Mouse (Mus musculus) heart, embryonic 12.5 days (tissue): ENCODE data around the gene Ldb1. TPM values are rescaled to one million over a fixed set of nuclear protein-coding genes. Genes with fewer than 3 reads are reported as not detected.
"Not testable (repeated sequence)": the region's sequence is repeated elsewhere in the genome, so short reads cannot be mapped to it uniquely, and the experiment has no call there.

Experiments used
- ATAC-seq: fragments of 200-750 bp; cut with Nextera tagmentation; 2 replicates; pipeline ENCODE4 v1.8.0; 2017; ENCODE audit warnings: moderate TSS enrichment, moderate library complexity; ENCODE audit not compliant: insufficient number of reproducible peaks, low FRiP score
- H3K27ac ChIP-seq: fragments of 300-500 bp; sonication (generic); 2 replicates; pipeline ENCODE4 v1.5.1; 2016; ENCODE audit warnings: mild to moderate bottlenecking, moderate library complexity; ENCODE audit not compliant: poor library complexity, severe bottlenecking
- H3K27me3 ChIP-seq: fragments of 300-500 bp; sonication (generic); replicated peaks from 2 replicates; pipeline ENCODE4 v1.6.1; 2016; ENCODE audit warnings: mild to moderate bottlenecking, moderate library complexity
- H3K36me3 ChIP-seq: fragments of 300-500 bp; sonication (generic); 2 replicates; pipeline ENCODE4 v1.6.1; 2016; ENCODE audit warnings: mild to moderate bottlenecking, moderate library complexity
- H3K4me1 ChIP-seq: fragments of 300-500 bp; sonication (generic); replicated peaks from 2 replicates; pipeline ENCODE4 v1.6.1; 2016; ENCODE audit warnings: mild to moderate bottlenecking
- H3K4me2 ChIP-seq: fragments of 300-500 bp; sonication (generic); 2 replicates; pipeline ENCODE4 v1.6.1; 2016; ENCODE audit warnings: mild to moderate bottlenecking, moderate library complexity
- H3K4me3 ChIP-seq: fragments of 300-500 bp; sonication (generic); 2 replicates; pipeline ENCODE4 v1.5.1; 2016; ENCODE audit warnings: mild to moderate bottlenecking
- H3K9ac ChIP-seq: fragments of 300-500 bp; sonication (generic); 2 replicates; pipeline ENCODE4 v1.6.1; 2016; ENCODE audit warnings: mild to moderate bottlenecking, moderate library complexity
- H3K9me3 ChIP-seq: fragments of 300-500 bp; sonication (generic); replicated peaks from 2 replicates; pipeline ENCODE4 v1.6.1; 2016; ENCODE audit warnings: mild to moderate bottlenecking, moderate library complexity
- WGBS: fragments of 180-500 bp; shearing (Covaris S2); methylation state at CpG from one replicate; pipeline ENCODE4 v1.1.7; 2016; 5-methylcytosine and 5-hydroxymethylcytosine counted together
- polyA plus RNA-seq: library from polyadenylated mRNA; unstranded; fragments of >200 nt; fragmentation: Nextera tagmentation; extraction: Ambion mirVana; gene quantifications from 2 replicates; pipeline ENCODE4 v1.2.1, GENCODE M21; 2016

Ldb1 gene
- polyA plus RNA-seq, 1 experiment from 2014 or later, result 85.0 TPM

DNA sequence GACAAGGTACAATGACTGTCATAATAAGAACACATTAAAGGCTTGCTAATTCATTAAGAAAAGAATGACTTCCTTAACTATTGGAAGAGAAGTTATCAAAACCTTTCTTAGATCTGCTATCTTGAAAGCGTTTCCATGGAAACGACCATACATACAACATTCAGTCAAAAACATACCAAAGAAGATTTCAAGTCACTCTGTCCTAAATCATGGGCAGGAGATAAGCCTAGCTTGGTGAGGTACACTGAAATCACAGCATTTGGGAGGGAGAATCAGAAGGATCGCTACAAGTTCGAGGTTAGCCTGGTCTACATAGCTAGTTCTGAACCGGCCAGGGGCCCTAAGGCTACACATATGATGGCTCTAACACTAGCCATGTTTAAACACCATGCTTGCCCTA lies 47.6 kb downstream of the Ldb1 start:
- Histone ChIP-seq H3K9me3 (peaks cover 3% of the 10 kb centered on the region; the same call in 1 of the 2 replicates), H3K36me3 (peaks cover 16% of the 10 kb centered on the region), H3K9ac (peak overlapping the region; percentile 79), H3K27ac (no peak overlapping the region), H3K27me3 (no peaks in the 10 kb centered on the region), H3K4me2 (peak overlapping the region; percentile 71), H3K4me3 (peak overlapping the region; percentile 88), H3K4me1 (0 out of 2 replicates have a peak, but pooled peaks cover 2% of the 10 kb centered on the region)
- 62% methylated on average over 5 of the region's 5 CpGs for WGBS
- ATAC-seq, result no peak

DNA sequence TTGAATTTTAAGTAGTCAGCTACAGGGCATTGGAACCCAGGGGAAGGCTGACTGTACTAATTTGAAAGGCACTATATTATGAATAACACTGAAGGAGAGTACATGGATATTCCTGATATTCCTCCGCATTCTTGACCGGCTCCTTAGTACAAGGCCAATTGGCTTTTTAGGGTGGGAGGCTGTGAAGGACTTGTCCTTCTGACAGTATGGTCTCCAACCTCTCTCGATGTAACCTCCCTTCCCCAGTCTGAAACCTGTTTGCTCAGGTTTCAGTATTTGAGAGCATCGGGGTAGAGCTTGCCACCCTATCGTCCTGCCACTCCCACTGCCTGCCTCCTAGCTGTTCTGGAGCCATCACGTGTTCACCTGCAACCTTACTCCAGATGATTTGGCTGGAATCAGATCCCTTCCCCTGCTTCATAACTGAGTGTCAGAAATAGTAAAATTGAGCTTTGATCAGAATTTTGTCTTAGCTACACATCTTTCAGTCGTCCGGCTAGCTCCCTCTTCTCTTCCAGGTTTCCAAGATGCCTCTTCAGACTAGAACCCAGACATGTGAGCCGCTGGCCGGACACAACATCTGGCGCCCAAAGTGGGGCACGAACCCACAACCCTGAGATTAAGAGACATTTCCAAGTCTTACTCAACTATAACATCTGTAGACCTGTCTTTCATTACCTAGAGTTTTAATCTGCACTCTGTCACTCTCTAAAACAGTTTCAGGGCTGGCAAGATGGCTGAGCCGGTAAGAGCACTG lies 50.9 kb downstream of the Ldb1 start:
- H3K9me3 ChIP-seq, result peaks cover 3% of the 10 kb centered on the region; the same call in 1 of the 2 replicates
- H3K4me2 ChIP-seq, result no peak overlapping the region
- no peak for ATAC-seq
- H3K27ac ChIP-seq, result no peak overlapping the region
- H3K9ac ChIP-seq, result no peak overlapping the region
- WGBS, result 92% methylated on average over 13 of the region's 13 CpGs
- 0 out of 2 replicates have a peak, but pooled peaks cover 2% of the 10 kb centered on the region for H3K4me1 ChIP-seq
- peaks cover 16% of the 10 kb centered on the region for H3K36me3 ChIP-seq
- H3K27me3 ChIP-seq, result no peaks in the 10 kb centered on the region
- H3K4me3 ChIP-seq, result no peak overlapping the region

DNA sequence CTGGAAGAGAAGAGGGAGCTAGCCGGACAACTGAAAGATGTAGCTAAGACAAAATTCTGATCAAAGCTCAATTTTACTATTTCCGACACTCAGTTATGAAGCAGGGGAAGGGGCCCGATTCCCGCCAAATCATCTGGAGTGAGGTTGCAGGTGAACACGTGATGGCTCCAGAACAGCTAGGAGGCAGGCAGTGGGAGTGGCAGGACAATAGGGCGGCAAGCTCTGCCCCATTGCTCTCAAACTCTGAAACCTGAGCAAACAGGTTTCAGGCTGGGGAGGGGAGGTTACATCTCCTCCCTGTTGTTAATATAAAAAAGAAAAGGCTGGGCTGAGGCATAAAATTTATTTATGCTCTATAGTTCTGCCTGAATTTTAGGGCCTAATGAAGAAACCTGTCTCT lies 51.6 kb downstream of the Ldb1 start:
- not testable (repeated sequence) for H3K27ac ChIP-seq, H3K27me3 ChIP-seq, H3K4me2 ChIP-seq, H3K9me3 ChIP-seq, H3K9ac ChIP-seq, H3K4me3 ChIP-seq, H3K4me1 ChIP-seq, ATAC-seq
- peaks cover 18% of the 10 kb centered on the region for H3K36me3 ChIP-seq
- WGBS, result 83% methylated on average over 6 of the region's 6 CpGs

DNA sequence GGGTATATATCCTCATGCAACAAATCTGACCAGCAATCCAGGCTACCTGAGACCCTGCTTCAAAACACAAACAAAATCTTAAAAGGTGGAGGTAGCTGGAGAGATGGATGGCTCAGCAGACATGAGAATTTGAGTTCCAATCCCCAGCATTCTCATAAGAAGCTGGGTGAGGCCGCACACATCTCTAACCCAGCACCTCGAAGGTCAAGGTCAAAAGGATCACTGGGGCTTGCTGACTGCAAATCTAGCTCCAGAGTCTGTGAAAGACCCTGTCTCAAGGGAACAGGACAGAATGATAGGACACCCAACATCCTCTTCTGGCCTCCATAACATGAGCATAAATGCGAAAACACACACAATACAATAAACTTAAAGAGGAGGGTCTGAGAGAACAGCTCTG lies 53.8 kb downstream of the Ldb1 start:
- 94% methylated on average over 3 of the region's 3 CpGs for WGBS
- H3K9ac ChIP-seq, result no peak overlapping the region
- H3K4me3 ChIP-seq, result no peak overlapping the region
- H3K9me3 ChIP-seq, result peaks cover 3% of the 10 kb centered on the region; the same call in 1 of the 2 replicates
- no peak overlapping the region for H3K27ac ChIP-seq
- H3K36me3 ChIP-seq, result peaks cover 26% of the 10 kb centered on the region
- no peaks in the 10 kb centered on the region for H3K4me1 ChIP-seq
- no peak for ATAC-seq
- H3K4me2 ChIP-seq, result no peak overlapping the region
- H3K27me3 ChIP-seq, result no peaks in the 10 kb centered on the region

DNA sequence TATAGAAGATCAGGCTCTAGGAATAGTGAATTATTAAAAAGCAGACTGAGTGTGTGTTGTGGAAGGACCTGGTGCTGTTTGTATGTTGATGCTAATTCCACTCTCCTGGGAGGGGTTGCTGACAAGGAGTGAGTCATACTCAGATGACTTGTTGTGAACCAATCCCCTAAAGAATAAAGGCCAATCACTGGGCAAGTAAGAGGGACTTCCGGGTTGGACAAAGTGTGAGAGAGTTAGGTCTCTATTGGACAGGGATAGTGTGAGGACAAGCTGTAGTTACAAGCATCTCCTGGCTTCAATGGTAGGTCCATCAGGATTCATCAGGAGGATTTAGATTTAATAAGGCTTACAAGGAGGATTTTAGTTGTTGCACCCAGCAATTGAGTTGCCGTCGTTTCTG lies 56.8 kb downstream of the Ldb1 start:
- Histone ChIP-seq H3K36me3 (peaks cover 10% of the 10 kb centered on the region; the same call in 1 of the 2 replicates), H3K9me3 (no peaks in the 10 kb centered on the region), H3K4me1 (no peaks in the 10 kb centered on the region), H3K9ac (no peak overlapping the region), H3K27ac (no peak overlapping the region), H3K27me3 (no peaks in the 10 kb centered on the region), H3K4me2 (no peak overlapping the region), H3K4me3 (no peak overlapping the region)
- WGBS, result 90% methylated on average over 3 of the region's 3 CpGs
- no peak for ATAC-seq

DNA sequence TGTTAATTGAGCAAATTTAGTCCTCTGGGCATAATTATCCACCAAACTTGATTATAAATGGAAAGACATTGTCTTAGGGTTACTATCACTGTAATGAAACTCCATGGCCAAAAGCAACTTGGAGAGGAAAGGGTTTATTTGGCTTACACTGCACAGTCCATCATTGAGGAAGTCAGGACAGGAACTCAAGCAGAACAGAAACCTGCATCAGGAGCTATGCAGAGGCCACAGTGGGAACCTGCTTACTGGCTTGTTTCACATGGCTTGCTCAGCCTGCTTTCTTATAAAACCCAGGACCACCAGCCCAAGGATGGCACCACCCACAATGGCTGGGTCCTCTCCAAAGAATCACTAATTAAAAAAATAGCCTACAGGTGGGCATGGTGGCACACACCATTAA lies 60.6 kb downstream of the Ldb1 start:
- no peaks in the 10 kb centered on the region for H3K4me1 ChIP-seq
- H3K4me3 ChIP-seq, result no peak overlapping the region
- no peak overlapping the region for H3K9ac ChIP-seq
- H3K27ac ChIP-seq, result no peak overlapping the region
- no peaks in the 10 kb centered on the region for H3K27me3 ChIP-seq
- ATAC-seq, result no peak
- H3K36me3 ChIP-seq, result peaks cover 22% of the 10 kb centered on the region; the same call in 1 of the 2 replicates
- no peak overlapping the region for H3K4me2 ChIP-seq
- H3K9me3 ChIP-seq, result no peaks in the 10 kb centered on the region

Other genes starting within 250 kb of the Ldb1 start
- gene Kcnip2, start 229.2 kb downstream of the Ldb1 start, polyA plus RNA-seq, result 0.36 and 0.56 TPM in 2 replicates
- 13.6 and 16.5 TPM in 2 replicates for gene Armh3, start 46.7 kb downstream of the Ldb1 start, polyA plus RNA-seq
- gene Hps6, start 41.7 kb downstream of the Ldb1 start, polyA plus RNA-seq, result 6.6 and 7.3 TPM in 2 replicates
- 30.6 and 37.9 TPM in 2 replicates for gene Pprc1, start 328 bp downstream of the Ldb1 start, polyA plus RNA-seq
- 56.2 and 60.3 TPM in 2 replicates for gene Nolc1, start 30.6 kb upstream of the Ldb1 start, polyA plus RNA-seq
- gene Elovl3, start 86.7 kb upstream of the Ldb1 start, polyA plus RNA-seq, result not detected in 2 replicates
- 1.0 and 2.2 TPM in 2 replicates for gene Pitx3, start 103.1 kb upstream of the Ldb1 start, polyA plus RNA-seq
- gene Gbf1, start 107.3 kb upstream of the Ldb1 start, polyA plus RNA-seq, result 53.5 and 54.1 TPM in 2 replicates